8 mouse cellular contexts compared by ENCODE assay signal in genomic region chr12:107960789-107961491, GRCm38 (mm10). TPM values are rescaled to one million over a fixed set of nuclear protein-coding genes. Genes with fewer than 3 reads are reported as not detected.
DNase-seq lines count a peak whose midpoint lies in the region; ATAC-seq and TF ChIP-seq lines count a peak whose summit lies in the region.

No protein-coding gene starts in this region.

- WGBS in heart, adult 2 months, result 36% methylated on average over 12 of the region's 12 CpGs

- no peak overlapping the region for H3K9ac ChIP-seq in heart, adult 2 months (ENCODE audit: low read depth, low read length)

- H3K36me3 ChIP-seq in heart, adult 2 months (ENCODE audit: control insufficient read depth, insufficient read depth, low read length), result no peaks in the 10 kb centered on the region

- H3K4me3 ChIP-seq in heart, adult 2 months, result no peak overlapping the region

- no peaks in the 10 kb centered on the region for H3K27me3 ChIP-seq in heart, adult 2 months (ENCODE audit: control insufficient read depth, insufficient read depth, low read length)

- no peak for TF ChIP-seq POLR2A in heart, adult 2 months (IDR thresholded peaks at IDR 0.05; ENCODE audit: insufficient read depth, low read depth, low read length)

- no peak overlapping the region for H3K27ac ChIP-seq in heart, adult 2 months

- DNase-seq in CD4-positive, CD25-positive, alpha-beta regulatory T cell, adult 2 months (ENCODE audit: low read depth, low spot score), result peak; percentile 81
- peak; percentile 49 to 69 for DNase-seq in heart, adult 2 months
- DNase-seq in kidney, adult 18-20 months, result peak; percentile 55
- DNase-seq in lung, postnatal 14 days, result peak; percentile 48
- no peak for DNase-seq in spleen, postnatal 14 days (ENCODE audit: low spot score in 2 of 2)
- DNase-seq in c-Kit-positive CD71-positive TER-119-positive erythroid progenitor cells, embryonic 14.5 days (ENCODE audit: low spot score), result no peak

- TF ChIP-seq EP300 in heart, adult 2 months (IDR thresholded peaks at IDR 0.05; ENCODE audit: insufficient read depth, low read depth, low read length), result no peak

- peak; percentile 61 for ATAC-seq in activated CD4-positive, CD25-positive, alpha-beta regulatory T cell, adult 4 months
- ATAC-seq in cerebellum, adult (ENCODE audit: insufficient number of reproducible peaks, low FRiP score, low TSS enrichment), result no peak

- H3K79me2 ChIP-seq in heart, adult 2 months (replicated peaks; ENCODE audit: control insufficient read depth, insufficient read depth, low read length), result no peaks in the 10 kb centered on the region

- intact Hi-C loops in heart, adult 2 months (cut with DNase I), result no loop called here

- no peaks in the 10 kb centered on the region for H3K4me1 ChIP-seq in heart, adult 2 months (ENCODE audit: control insufficient read depth, insufficient read depth, low read length)

- no peak for TF ChIP-seq CTCF in heart, adult 2 months (IDR thresholded peaks at IDR 0.05)

RNA-seq across cellular contexts. Expression of gene Bcl11b, which starts 42.5 kb away (rescaled TPM):
- polyA plus RNA-seq in activated CD4-positive, CD25-positive, alpha-beta regulatory T cell, adult 4 months (2017; shearing (Covaris generic)), result 10 to 100 TPM; 36.1 to 38.4 TPM
- 1 to 10 TPM in 1 of 2 experiments, under 1 TPM in 1; 0.77 to 1.3 TPM for total RNA-seq in heart, adult 2 months (2021)
- 0.64 and 1.1 TPM in 2 replicates for polyA plus RNA-seq in heart, adult 2 months (2012; rRNA removed)

Comparison
In these comparisons a context has a peak if more than half of its experiments do, and no peak if none do; other contexts are left out.
1. DNase-seq: peak in CD4-positive, CD25-positive, alpha-beta regulatory T cell, adult 2 months (single experiment), heart, adult 2 months (2 of 2), kidney, adult 18-20 months (single experiment) and lung, postnatal 14 days (single experiment); none in spleen, postnatal 14 days (0 of 2) and c-Kit-positive CD71-positive TER-119-positive erythroid progenitor cells, embryonic 14.5 days (single experiment).
2. RNA of gene Bcl11b, which starts 42.5 kb away (polyA plus RNA-seq): 36.1 to 38.4 TPM in activated CD4-positive, CD25-positive, alpha-beta regulatory T cell, adult 4 months; 0.64 to 1.1 TPM in heart, adult 2 months; every median in the first group is over 10 times any median in the second.